Comparison of ENCODE assay signal across 27 mouse cellular contexts in the genomic region with DNA sequence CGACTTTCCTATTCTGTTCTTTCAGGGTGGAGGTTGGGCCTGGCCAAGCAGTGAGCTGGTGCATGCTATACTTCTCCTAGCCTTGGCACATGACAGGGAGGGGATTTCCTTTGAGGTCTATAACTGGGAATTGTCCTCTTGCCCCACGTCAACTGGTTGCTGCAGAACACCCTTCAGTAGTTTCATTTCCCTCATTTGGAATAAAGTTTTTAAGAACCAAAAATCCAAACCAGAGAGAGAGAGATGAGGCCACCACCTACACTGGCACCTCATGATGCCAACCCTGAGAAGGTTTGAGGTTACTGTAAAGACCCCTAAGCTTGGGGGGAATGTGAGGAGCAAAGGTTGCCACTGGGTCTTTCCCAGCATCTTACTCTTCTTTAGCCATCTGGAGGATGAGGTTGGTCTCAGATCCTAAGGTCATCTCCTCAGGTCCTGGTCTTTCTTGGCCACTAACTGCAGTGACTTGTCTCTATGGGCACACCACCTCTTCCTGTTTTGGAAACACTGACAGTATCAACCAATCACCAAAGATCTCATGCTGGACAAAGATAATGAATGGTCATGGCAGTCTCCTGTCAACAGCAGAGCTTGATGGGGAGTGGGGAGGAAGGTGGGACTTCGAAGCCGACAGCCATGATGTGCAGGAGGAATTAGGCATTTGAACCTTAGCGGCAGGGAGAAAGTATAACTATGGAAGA. TPM values are rescaled to one million over a fixed set of nuclear protein-coding genes. Genes with fewer than 3 reads are reported as not detected.
DNase-seq lines count a peak whose midpoint lies in the region; ATAC-seq and TF ChIP-seq lines count a peak whose summit lies in the region.
"Had no signal": no experiment of that assay in that cellular context is flagged by ENCODE, and none has a peak within 500 bp of the region (broad histone marks: within the 10 kb centered on the region; RNA-seq: fewer than 3 reads in every experiment).

No protein-coding gene starts in this region.

- DNase-seq in layer of hippocampus, adult 9-11 months = peak; percentile 33
- DNase-seq in layer of hippocampus, adult 8-10 months (ENCODE audit: low spot score in 2 of 2) = no peak
- DNase-seq in 416B (ENCODE audit: low read depth) (peak; percentile 62), CH12.LX (ENCODE audit: extremely low read depth) (peak; percentile 58)
- no peak for DNase-seq in thymus, postnatal 4 days
- no peak for DNase-seq in frontal cortex, postnatal 10 days (ENCODE audit: low spot score in 2 of 2)
- DNase-seq in forebrain, embryonic 10.5 days (ENCODE audit: extremely low spot score, low spot score) = no peak
- DNase-seq: cerebellum, adult 2 months; gastrocnemius, postnatal 25 days; layer of hippocampus, postnatal 36 days; lung, embryonic 14.5 days; right cerebral cortex, postnatal 25 days; thymus, adult 2 months had no signal

- in situ Hi-C loops in CH12.LX (cut with MboI; ENCODE audit: low pct_ligation_motif_present, low pct_unique_long_range_greater_than_20kb, low sequenced_read_pairs) = no loop called here

- no peak overlapping the region for H3K4me3 ChIP-seq in CH12.LX (replicated peaks in 1 of 3; ENCODE audit: low read depth in 2 of 3, low read length in 2 of 3, poor library complexity in 1 of 3)
- no peak overlapping the region for H3K4me3 ChIP-seq in forebrain, embryonic 10.5 days
- H3K4me3 ChIP-seq: embryonic facial prominence, embryonic 13.5 days; heart, embryonic 15.5 days; intestine, embryonic 15.5 days; kidney, embryonic 15.5 days; limb, embryonic 15.5 days; stomach, embryonic 15.5 days had no signal

- peak; percentile 94 for ATAC-seq in megakaryocyte, adult 5-6 weeks (ENCODE audit: poor library complexity, severe bottlenecking)
- ATAC-seq: CD4-positive, CD25-positive, alpha-beta regulatory T cell, adult 4 months; intestine, embryonic 15.5 days had no signal

- 93% methylated on average over 5 of the region's 5 CpGs for WGBS in forebrain, embryonic 10.5 days

- no peak for TF ChIP-seq POLR2A in CH12.LX (IDR thresholded peaks at IDR 0.05; ENCODE audit: low read depth, low read length)

- TF ChIP-seq CTCF in CH12.LX (conservative IDR thresholded peaks at IDR 0.05 in 1 of 2, IDR thresholded peaks at IDR 0.05 in 1 of 2; ENCODE audit: low read depth in 2 of 2, low read length in 2 of 2) = no peak

- no peaks in the 10 kb centered on the region for H3K79me2 ChIP-seq in CH12.LX (replicated peaks; ENCODE audit: control insufficient read depth, extremely low read depth, insufficient read depth, poor library complexity, severe bottlenecking)

- H3K9ac ChIP-seq in CH12.LX (ENCODE audit: insufficient read depth, low read depth) = 0 out of 2 replicates have a peak overlapping the region, but pooled peaks have one; percentile 10
- H3K9ac ChIP-seq: embryonic facial prominence, embryonic 13.5 days; heart, embryonic 15.5 days; hindbrain, embryonic 14.5 days; intestine, embryonic 15.5 days; kidney, embryonic 15.5 days; limb, embryonic 15.5 days; lung, embryonic 14.5 days; stomach, embryonic 15.5 days had no signal

- no peak for TF ChIP-seq RAD21 in CH12.LX (IDR thresholded peaks at IDR 0.05; ENCODE audit: low read depth, low read length)

- dilution Hi-C loops in CH12.LX (cut with MboI; ENCODE audit: extremely low pct_ligation_motif_present, extremely low pct_unique_long_range_greater_than_20kb, low sequenced_read_pairs) = no loop called here

- peaks cover 27 to 59% of the 10 kb centered on the region in 2 experiments for H3K4me1 ChIP-seq in CH12.LX (ENCODE audit: control insufficient read depth in 1 of 2, insufficient read depth in 2 of 2)
- peaks cover 4% of the 10 kb centered on the region; the same call in 1 of the 2 replicates for H3K4me1 ChIP-seq in forebrain, embryonic 10.5 days
- H3K4me1 ChIP-seq: embryonic facial prominence, embryonic 13.5 days; heart, embryonic 15.5 days; intestine, embryonic 15.5 days; limb, embryonic 15.5 days; stomach, embryonic 15.5 days had no signal

- H3K27ac ChIP-seq in CH12.LX (ENCODE audit: insufficient read depth, low read depth) = peak overlapping the region; percentile 56; the same call in 1 of the 2 replicates
- H3K27ac ChIP-seq in forebrain, embryonic 10.5 days = no peak overlapping the region
- H3K27ac ChIP-seq: embryonic facial prominence, embryonic 13.5 days; heart, embryonic 15.5 days; hindbrain, embryonic 14.5 days; intestine, embryonic 15.5 days; kidney, embryonic 15.5 days; limb, embryonic 15.5 days; stomach, embryonic 15.5 days had no signal

- H3K36me3 ChIP-seq in CH12.LX (replicated peaks in 1 of 2; ENCODE audit: control insufficient read depth in 1 of 2, insufficient read depth in 1 of 2, low read length in 1 of 2) = no peaks in the 10 kb centered on the region
- no peaks in the 10 kb centered on the region for H3K36me3 ChIP-seq in forebrain, embryonic 10.5 days (replicated peaks)
- H3K36me3 ChIP-seq: embryonic facial prominence, embryonic 13.5 days; heart, embryonic 15.5 days; intestine, embryonic 15.5 days; kidney, embryonic 15.5 days; limb, embryonic 15.5 days; stomach, embryonic 15.5 days had no signal

- peak overlapping the region; percentile 25 for H3K4me2 ChIP-seq in CH12.LX (ENCODE audit: insufficient read depth, low read depth, poor library complexity, severe bottlenecking)
- H3K4me2 ChIP-seq: embryonic facial prominence, embryonic 13.5 days; heart, embryonic 15.5 days; hindbrain, embryonic 14.5 days; intestine, embryonic 15.5 days; kidney, embryonic 15.5 days; limb, embryonic 15.5 days; lung, embryonic 14.5 days; stomach, embryonic 15.5 days had no signal

- peaks cover 11% of the 10 kb centered on the region for H3K9me3 ChIP-seq in CH12.LX (replicated peaks; ENCODE audit: low read length)
- peaks cover 5% of the 10 kb centered on the region for H3K9me3 ChIP-seq in forebrain, embryonic 10.5 days
- H3K9me3 ChIP-seq: embryonic facial prominence, embryonic 13.5 days; heart, embryonic 15.5 days; intestine, embryonic 15.5 days; limb, embryonic 15.5 days; stomach, embryonic 15.5 days had no signal

- H3K27me3 ChIP-seq in CH12.LX (replicated peaks) = no peaks in the 10 kb centered on the region
- H3K27me3 ChIP-seq in forebrain, embryonic 10.5 days (ENCODE audit: poor library complexity, severe bottlenecking) = peaks cover 4% of the 10 kb centered on the region
- H3K27me3 ChIP-seq: heart, embryonic 15.5 days; intestine, embryonic 15.5 days; kidney, embryonic 15.5 days; limb, embryonic 15.5 days; stomach, embryonic 15.5 days had no signal

- TF ChIP-seq EP300 in CH12.LX (IDR thresholded peaks at IDR 0.05; ENCODE audit: low read length) = peak; percentile 90

TF ChIP-seq in CH12.LX, 34 proteins besides CTCF, POLR2A, EP300 and RAD21 (continues in another document):
- no peak; the same call in 1 of the 2 replicates for TF ChIP-seq USF2 (conservative IDR thresholded peaks at IDR 0.05; ENCODE audit: low read depth, low read length)
- TF ChIP-seq ETS1 (conservative IDR thresholded peaks at IDR 0.05; ENCODE audit: low read depth, low read length) = peak; percentile 80
- TF ChIP-seq MAZ (IDR thresholded peaks at IDR 0.05; ENCODE audit: low read depth, low read length) = 0 out of 2 replicates have a peak, but pooled peaks have one; percentile 13
- peak; percentile 82; the same call in 1 of the 2 replicates for TF ChIP-seq RCOR1 (conservative IDR thresholded peaks at IDR 0.05; ENCODE audit: low read depth, low read length)
- no peak for TF ChIP-seq UBTF (IDR thresholded peaks at IDR 0.05; ENCODE audit: low read depth, low read length)
- TF ChIP-seq USF1 (IDR thresholded peaks at IDR 0.05; ENCODE audit: low read depth, low read length) = peak; percentile 25; the same call in 1 of the 2 replicates
- TF ChIP-seq ZC3H11A (IDR thresholded peaks at IDR 0.05; ENCODE audit: low read depth, low read length) = no peak
- no peak for TF ChIP-seq ZKSCAN1 (IDR thresholded peaks at IDR 0.05; ENCODE audit: borderline replicate concordance, low read depth, low read length)
- TF ChIP-seq JUND (conservative IDR thresholded peaks at IDR 0.05; ENCODE audit: low read depth, low read length) = no peak
- no peak for TF ChIP-seq ZMIZ1 (IDR thresholded peaks at IDR 0.05; ENCODE audit: low read depth, low read length)
- no peak for TF ChIP-seq KAT2A (IDR thresholded peaks at IDR 0.05; ENCODE audit: insufficient replicate concordance, low read length)
- no peak for TF ChIP-seq CHD1 (IDR thresholded peaks at IDR 0.05; ENCODE audit: low read depth, low read length)
- no peak for TF ChIP-seq NELFE (IDR thresholded peaks at IDR 0.05; ENCODE audit: low read depth, low read length)
- TF ChIP-seq HCFC1 (IDR thresholded peaks at IDR 0.05; ENCODE audit: low read depth, low read length) = peak; percentile 5; the same call in 1 of the 2 replicates
- peak; percentile 91 for TF ChIP-seq BHLHE40 (IDR thresholded peaks at IDR 0.05; ENCODE audit: low read depth, low read length)
- no peak for TF ChIP-seq MAFK (IDR thresholded peaks at IDR 0.05; ENCODE audit: insufficient replicate concordance, low read length)
- TF ChIP-seq ELF1 (IDR thresholded peaks at IDR 0.05; ENCODE audit: low read depth, low read length) = no peak
- TF ChIP-seq IRF4 (IDR thresholded peaks at IDR 0.05; ENCODE audit: low read depth, low read length) = peak; percentile 92
- TF ChIP-seq SMC3 (IDR thresholded peaks at IDR 0.05; ENCODE audit: low read depth, low read length) = no peak
- peak; percentile 17; the same call in 1 of the 2 replicates for TF ChIP-seq MAX (IDR thresholded peaks at IDR 0.05; ENCODE audit: low read length)
- no peak for TF ChIP-seq NRF1 (IDR thresholded peaks at IDR 0.05; ENCODE audit: low read depth, low read length)
- 0 out of 2 replicates have a peak, but pooled peaks have one; percentile 44 for TF ChIP-seq MYC (IDR thresholded peaks at IDR 0.05; ENCODE audit: low read depth, low read length)
- no peak for TF ChIP-seq MXI1 (IDR thresholded peaks at IDR 0.05; ENCODE audit: low read depth, low read length)

RNA-seq across cellular contexts. Expression of gene Nrros, which starts 5.8 kb away (rescaled TPM):
- 10 to 100 TPM in 3 of 4 experiments, 1 to 10 TPM in 1; 9.6 to 16.2 (median 11.9) TPM for total RNA-seq in layer of hippocampus, adult 8-10 months (2022)
- total RNA-seq in CH12.LX (2012; rRNA removed) = 49.6 and 54.9 TPM in 2 replicates
- total RNA-seq in CH12.LX (2014; rRNA removed) = 55.1 and 64.3 TPM in 2 replicates
- 52.2 and 71.0 TPM in 2 replicates for polyA plus RNA-seq in CH12.LX (2012; ENCODE audit: insufficient read length, low read depth)
- total RNA-seq in megakaryocyte, adult 5-6 weeks (2015) = 194 and 211 TPM in 2 replicates
- total RNA-seq in megakaryocyte, adult 5-6 weeks (2017) = 134 and 165 TPM in 2 replicates
- polyA plus RNA-seq in forebrain, embryonic 10.5 days (2016; fragmentation: Nextera tagmentation; extraction: Ambion mirVana) = 7.3 and 9.3 TPM in 2 replicates

RNA-seq across cellular contexts. Expression of gene Bex6, which starts 8.4 kb away (rescaled TPM):
- not detected for total RNA-seq in layer of hippocampus, adult 8-10 months (2022)
- not detected in 2 replicates for total RNA-seq in CH12.LX (2012; rRNA removed)
- total RNA-seq in CH12.LX (2014; rRNA removed) = not detected in 2 replicates
- polyA plus RNA-seq in CH12.LX (2012; ENCODE audit: insufficient read length, low read depth) = not detected in 2 replicates
- 57.1 and 61.1 TPM in 2 replicates for total RNA-seq in megakaryocyte, adult 5-6 weeks (2015)
- 45.7 and 49.7 TPM in 2 replicates for total RNA-seq in megakaryocyte, adult 5-6 weeks (2017)
- polyA plus RNA-seq in forebrain, embryonic 10.5 days (2016; fragmentation: Nextera tagmentation; extraction: Ambion mirVana) = 0.62 TPM in 1 of 2 replicates, not detected in the other
- total RNA-seq: gastrocnemius, postnatal 25 days; layer of hippocampus, postnatal 36 days; left cerebral cortex, postnatal 25 days; MEL had no signal
- polyA plus RNA-seq: brain, embryonic 14.5 days; CD4-positive, CD25-positive, alpha-beta regulatory T cell, adult 4 months; cerebellum, adult 2 months; embryonic facial prominence, embryonic 13.5 days; heart, embryonic 15.5 days; hindbrain, embryonic 14.5 days; kidney, embryonic 15.5 days; large intestine, adult 2 months; lung, embryonic 14.5 days; neural tube, embryonic 14.5 days had no signal

Comparison
In these comparisons a context has a peak if more than half of its experiments do, and no peak if none do; other contexts are left out.
1. DNase-seq: peak in layer of hippocampus, adult 9-11 months (single experiment), 416B (single experiment) and CH12.LX (single experiment); none in layer of hippocampus, adult 8-10 months (0 of 2), thymus, postnatal 4 days (single experiment), frontal cortex, postnatal 10 days (0 of 2) and forebrain, embryonic 10.5 days (single experiment).
2. RNA of gene Bex6, which starts 8.4 kb away (total RNA-seq): 45.7 to 61.1 TPM in megakaryocyte, adult 5-6 weeks; not detected in layer of hippocampus, adult 8-10 months and not detected in CH12.LX; every median in the first group is over 10 times any median in the second.